ENCODE assay signal across 8 mouse cellular contexts in genomic region chr1:89576174-89576890, GRCm38 (mm10).
DNase-seq lines count a peak whose midpoint lies in the region; ATAC-seq lines count a peak whose summit lies in the region.

No protein-coding gene starts in this region.

- H3K4me3 ChIP-seq in heart, embryonic 13.5 days: no peak overlapping the region
- H3K4me3 ChIP-seq in embryonic facial prominence, embryonic 10.5 days: peak overlapping the region; percentile 47; the same call in 1 of the 2 replicates
- peak overlapping the region; percentile 4; the same call in 1 of the 2 replicates for H3K4me3 ChIP-seq in hindbrain, embryonic 11.5 days (ENCODE audit: low read depth, low read length)
- peak overlapping the region; percentile 32 for H3K4me3 ChIP-seq in midbrain, embryonic 15.5 days

- 0 out of 2 replicates have a peak overlapping the region, but pooled peaks have one; percentile 34 for H3K9ac ChIP-seq in heart, embryonic 13.5 days
- peak overlapping the region; percentile 42 for H3K9ac ChIP-seq in hindbrain, embryonic 11.5 days (ENCODE audit: low read depth, low read length)
- peak overlapping the region; percentile 51 for H3K9ac ChIP-seq in midbrain, embryonic 15.5 days

- H3K9me3 ChIP-seq in heart, embryonic 13.5 days: no peaks in the 10 kb centered on the region
- no peaks in the 10 kb centered on the region for H3K9me3 ChIP-seq in embryonic facial prominence, embryonic 10.5 days
- H3K9me3 ChIP-seq in hindbrain, embryonic 11.5 days (ENCODE audit: control insufficient read depth, low read length): no peaks in the 10 kb centered on the region
- no peaks in the 10 kb centered on the region for H3K9me3 ChIP-seq in midbrain, embryonic 15.5 days

- ATAC-seq in heart, embryonic 13.5 days (ENCODE audit: extremely low read depth, insufficient number of reproducible peaks, low FRiP score, low TSS enrichment): no peak
- no peak for ATAC-seq in hindbrain, embryonic 11.5 days (ENCODE audit: low FRiP score)
- peak; percentile 14 for ATAC-seq in midbrain, embryonic 15.5 days (replicated peaks)

- peak overlapping the region; percentile 46 for H3K4me2 ChIP-seq in heart, embryonic 13.5 days
- H3K4me2 ChIP-seq in hindbrain, embryonic 11.5 days (replicated peaks; ENCODE audit: low read depth, low read length): peak overlapping the region; percentile 38
- peak overlapping the region; percentile 56 for H3K4me2 ChIP-seq in midbrain, embryonic 15.5 days

- no peak for DNase-seq in heart, postnatal 4 days
- DNase-seq in embryonic facial prominence, embryonic 10.5 days (ENCODE audit: low spot score): no peak
- DNase-seq in hindbrain, embryonic 11.5 days (ENCODE audit: low spot score): no peak
- no peak for DNase-seq in right cerebral cortex, adult 18-20 months
- DNase-seq in kidney, adult 18-20 months: no peak
- DNase-seq in kidney, postnatal 36 days: no peak

- 64% methylated on average over 7 of the region's 7 CpGs for WGBS in heart, embryonic 13.5 days
- 58% methylated on average over 7 of the region's 7 CpGs for WGBS in embryonic facial prominence, embryonic 10.5 days
- 52% methylated on average over 7 of the region's 7 CpGs for WGBS in hindbrain, embryonic 11.5 days
- WGBS in midbrain, embryonic 15.5 days: 27% methylated on average over 7 of the region's 7 CpGs

- no peaks in the 10 kb centered on the region for H3K36me3 ChIP-seq in heart, embryonic 13.5 days
- H3K36me3 ChIP-seq in embryonic facial prominence, embryonic 10.5 days (replicated peaks): no peaks in the 10 kb centered on the region
- H3K36me3 ChIP-seq in hindbrain, embryonic 11.5 days (ENCODE audit: control insufficient read depth, insufficient read depth, low read length): no peaks in the 10 kb centered on the region
- no peaks in the 10 kb centered on the region for H3K36me3 ChIP-seq in midbrain, embryonic 15.5 days (replicated peaks)

- peaks cover 58% of the 10 kb centered on the region for H3K4me1 ChIP-seq in heart, embryonic 13.5 days
- H3K4me1 ChIP-seq in embryonic facial prominence, embryonic 10.5 days: peaks cover 61% of the 10 kb centered on the region
- H3K4me1 ChIP-seq in hindbrain, embryonic 11.5 days (replicated peaks; ENCODE audit: control insufficient read depth, insufficient read depth, low read length): peaks cover 21% of the 10 kb centered on the region
- peaks cover 41% of the 10 kb centered on the region for H3K4me1 ChIP-seq in midbrain, embryonic 15.5 days

- peak overlapping the region; percentile 84 for H3K27ac ChIP-seq in heart, embryonic 13.5 days (replicated peaks)
- H3K27ac ChIP-seq in embryonic facial prominence, embryonic 10.5 days (replicated peaks): peak overlapping the region; percentile 87
- peak overlapping the region; percentile 91 for H3K27ac ChIP-seq in hindbrain, embryonic 11.5 days (ENCODE audit: low read depth, low read length)
- H3K27ac ChIP-seq in midbrain, embryonic 15.5 days: peak overlapping the region; percentile 99

- peaks cover 7% of the 10 kb centered on the region for H3K27me3 ChIP-seq in heart, embryonic 13.5 days (replicated peaks)
- peaks cover 8% of the 10 kb centered on the region for H3K27me3 ChIP-seq in embryonic facial prominence, embryonic 10.5 days (replicated peaks; ENCODE audit: low read depth, poor library complexity, severe bottlenecking)
- no peaks in the 10 kb centered on the region for H3K27me3 ChIP-seq in hindbrain, embryonic 11.5 days (ENCODE audit: control insufficient read depth, insufficient read depth, low read length)
- no peaks in the 10 kb centered on the region for H3K27me3 ChIP-seq in midbrain, embryonic 15.5 days (replicated peaks)
